Mouse (Mus musculus): ENCODE results near the gene Zc3h15. TPM values are rescaled to one million over a fixed set of nuclear protein-coding genes. Genes with fewer than 3 reads are reported as not detected.

The Zc3h15 gene
- total RNA-seq, 2 experiments from 2014 or later: 143 to 148 TPM

DNA sequence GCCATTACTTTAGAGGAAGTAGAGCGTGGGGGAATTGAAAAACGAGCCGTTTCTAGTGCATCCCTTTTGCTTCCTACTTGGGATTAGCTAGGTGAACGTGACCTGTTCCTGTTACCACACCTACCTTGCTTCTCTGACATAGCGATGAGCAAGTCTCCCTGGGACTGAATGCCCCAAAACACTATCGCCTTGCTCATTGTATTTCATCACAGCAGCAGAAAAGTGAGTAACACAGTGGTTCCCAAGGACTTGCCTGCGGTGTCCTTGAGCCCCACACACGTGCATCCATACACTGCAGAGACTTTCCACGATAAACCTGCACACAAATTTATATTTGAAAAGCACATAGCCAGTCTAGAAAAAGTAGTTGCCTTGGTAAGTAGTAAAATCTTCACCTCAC is 30.7 kb downstream of the Zc3h15 start:
- Histone ChIP-seq H3K4me3 (no peak overlapping the region), H3K27ac (no peak overlapping the region)
- no peak for TF ChIP-seq CTCF (IDR thresholded peaks at IDR 0.05)
- intact Hi-C loops (cut with DNase I): no loop called here
- no peak for DNase-seq (ENCODE audit: extremely low spot score in 1 of 2, low spot score in 2 of 2)

DNA sequence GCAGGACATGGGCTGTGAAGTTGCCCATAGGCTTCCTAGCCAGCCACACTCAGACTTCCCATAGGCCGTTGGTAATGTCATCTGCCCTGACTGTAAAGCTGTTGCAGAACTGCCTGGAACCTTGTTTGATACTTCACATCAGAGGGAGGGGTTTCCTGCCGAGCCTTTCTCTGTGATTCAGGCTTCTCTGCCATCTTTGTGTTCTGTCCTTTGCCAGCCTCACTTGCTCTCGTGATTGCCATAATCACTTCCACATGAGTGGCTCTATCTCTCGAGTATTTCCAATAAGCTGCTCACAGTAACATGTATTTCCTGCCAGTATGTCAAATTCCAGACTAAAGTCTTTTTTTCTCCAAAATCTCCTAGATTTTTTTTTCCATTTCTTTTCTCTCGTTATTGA is 31.4 kb downstream of the Zc3h15 start:
- no peak for DNase-seq (ENCODE audit: extremely low spot score in 1 of 2, low spot score in 2 of 2)
- no peak for TF ChIP-seq CTCF (IDR thresholded peaks at IDR 0.05)
- Histone ChIP-seq H3K4me3 (no peak overlapping the region), H3K27ac (no peak overlapping the region)
- intact Hi-C loops (cut with DNase I): no loop called here

DNA sequence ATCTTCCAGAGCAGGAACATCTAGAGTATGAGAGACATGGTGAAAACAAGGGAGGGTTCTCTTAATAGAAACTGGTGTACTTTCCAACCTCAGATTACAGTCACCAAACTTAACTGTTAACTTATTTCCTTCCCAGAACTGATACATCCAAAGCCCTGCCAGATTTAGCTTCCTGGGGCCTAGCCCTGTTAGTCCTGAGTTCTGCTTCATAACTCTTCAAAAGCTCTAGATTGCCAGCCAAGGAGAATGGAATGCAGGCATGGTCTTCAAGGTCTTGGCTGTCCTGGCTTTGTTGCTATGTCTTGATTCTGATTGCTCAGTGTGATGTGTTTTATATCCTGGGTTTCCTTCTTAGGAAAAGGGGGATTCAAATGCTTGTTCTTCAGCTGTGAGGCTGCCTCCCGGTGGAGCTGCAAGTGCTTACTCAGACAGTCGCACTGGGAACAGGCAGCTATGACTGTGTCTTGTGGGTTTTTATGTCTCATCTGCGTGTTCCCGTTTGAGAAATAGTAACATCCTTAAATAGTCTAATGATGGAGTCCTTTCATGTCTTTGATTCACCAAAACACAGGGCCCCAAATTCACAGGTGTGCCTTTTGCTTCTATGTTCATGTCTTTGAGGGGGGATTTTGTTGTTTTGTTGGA is 32.1 kb downstream of the Zc3h15 start:
- intact Hi-C loops (cut with DNase I): no loop called here
- no peak for TF ChIP-seq CTCF (IDR thresholded peaks at IDR 0.05)
- no peak for DNase-seq (ENCODE audit: extremely low spot score in 1 of 2, low spot score in 2 of 2)

DNA sequence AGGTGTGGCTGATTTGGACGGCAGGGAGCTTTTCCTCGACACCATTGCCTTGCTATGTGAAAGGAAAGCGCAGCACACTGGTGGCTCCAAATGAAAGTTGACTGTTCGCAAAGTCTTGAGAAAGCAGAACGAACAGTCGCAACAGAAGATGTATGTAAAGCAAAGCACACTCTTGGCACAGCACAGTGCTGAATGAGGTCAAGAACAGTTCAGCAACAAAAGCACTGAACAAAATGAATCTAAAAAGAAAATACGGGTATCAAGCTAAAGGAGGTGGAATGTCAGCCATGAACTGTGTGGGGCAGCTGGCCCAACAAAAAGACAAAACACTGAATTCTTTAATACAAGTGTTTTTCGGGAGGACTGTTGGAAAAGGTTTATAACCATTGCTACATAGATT is 37.1 kb downstream of the Zc3h15 start:
- TF ChIP-seq CTCF (IDR thresholded peaks at IDR 0.05): no peak
- no peak overlapping the region for H3K4me3 ChIP-seq
- H3K27ac ChIP-seq: no peak overlapping the region
- intact Hi-C loops (cut with DNase I): no loop called here
- DNase-seq (ENCODE audit: extremely low spot score in 1 of 2, low spot score in 2 of 2): no peak

More for the DNA sequence above, 32.1 kb downstream of the Zc3h15 start:
- Histone ChIP-seq H3K4me3 (no peak overlapping the region), H3K27ac (no peak overlapping the region)

DNA sequence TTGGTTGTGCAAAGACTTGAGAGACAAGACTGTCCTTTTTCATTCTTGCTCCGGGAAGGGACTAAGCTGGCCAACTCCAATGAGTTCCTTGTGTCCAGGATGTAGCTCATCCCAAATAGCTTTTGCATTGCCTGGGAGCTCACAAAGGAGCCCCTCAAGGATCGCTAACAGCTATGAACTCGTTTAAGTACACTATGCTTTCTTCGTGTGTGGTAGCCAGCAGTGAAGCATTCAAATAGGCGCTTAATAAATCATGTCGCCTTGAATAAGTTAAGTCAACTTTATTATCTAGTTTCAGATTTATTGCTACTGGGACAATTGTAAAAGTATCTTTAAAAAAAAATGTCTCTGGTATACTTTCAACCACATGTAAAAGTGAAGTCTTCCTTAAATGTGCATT is 37.5 kb downstream of the Zc3h15 start:
- intact Hi-C loops (cut with DNase I): no loop called here
- no peak for TF ChIP-seq CTCF (IDR thresholded peaks at IDR 0.05)

DNA sequence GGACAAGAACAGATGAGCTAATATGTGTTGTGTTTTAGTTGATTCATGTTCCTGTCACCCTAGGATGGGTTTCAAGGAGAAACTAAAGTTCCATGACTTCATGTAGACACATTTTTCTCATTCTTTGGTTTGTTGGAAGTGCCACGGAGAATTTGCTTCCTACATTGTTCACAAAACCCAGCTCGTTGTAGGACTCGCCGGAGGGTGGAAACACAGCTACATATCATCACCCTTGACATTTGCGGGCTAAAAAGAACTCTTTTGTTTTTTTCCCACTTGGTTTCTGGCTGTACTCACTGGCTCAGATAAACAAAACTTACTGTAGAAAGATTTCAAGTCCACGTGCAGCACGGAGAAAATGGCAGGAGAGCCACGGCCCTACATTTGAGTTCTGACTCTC is 38.0 kb downstream of the Zc3h15 start:
- Histone ChIP-seq H3K4me3 (no peak overlapping the region), H3K27ac (no peak overlapping the region)
- no peak for TF ChIP-seq CTCF (IDR thresholded peaks at IDR 0.05)
- intact Hi-C loops (cut with DNase I): no loop called here
- DNase-seq (ENCODE audit: extremely low spot score in 1 of 2, low spot score in 2 of 2): no peak

More for the DNA sequence above, 37.5 kb downstream of the Zc3h15 start:
- no peak overlapping the region for H3K4me3 ChIP-seq
- DNase-seq (ENCODE audit: extremely low spot score in 1 of 2, low spot score in 2 of 2): no peak
- no peak overlapping the region for H3K27ac ChIP-seq

DNA sequence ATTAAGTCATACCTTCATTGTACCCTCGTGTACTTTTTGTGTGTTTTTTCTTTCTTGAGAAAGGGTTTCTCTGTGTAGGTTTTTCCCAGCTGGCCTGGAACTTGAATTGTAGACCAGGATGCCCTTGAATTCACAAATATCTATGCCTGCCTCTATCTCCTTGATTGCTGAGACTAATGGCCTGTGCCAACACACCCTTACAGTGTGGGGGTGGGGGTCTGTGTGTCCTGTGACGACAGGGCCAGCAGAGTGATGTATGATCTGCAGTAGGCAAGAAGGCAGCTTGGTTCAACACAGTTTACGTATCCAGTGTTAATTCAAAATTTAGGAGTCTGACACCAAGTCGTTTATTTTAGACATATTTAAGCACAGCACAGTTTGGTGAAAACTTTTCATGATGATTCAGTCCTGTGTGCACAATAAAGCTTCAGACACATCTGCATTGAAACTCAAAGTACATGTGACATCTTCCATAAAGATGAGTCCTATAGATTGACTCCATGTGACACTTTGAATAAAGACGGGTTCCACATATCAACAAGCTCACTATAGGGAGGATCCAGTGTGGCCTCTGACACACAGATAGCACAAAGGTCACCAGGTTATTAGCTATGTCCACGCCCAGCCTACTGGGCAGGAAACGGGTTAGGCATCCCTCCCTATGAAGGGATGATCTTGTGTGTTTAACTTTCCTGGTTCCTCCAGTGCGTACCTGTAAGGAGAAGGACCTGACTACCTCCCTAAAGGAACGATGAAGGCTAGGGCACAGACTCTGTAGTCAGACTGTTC is 39.7 kb downstream of the Zc3h15 start:
- no peak overlapping the region for H3K27ac ChIP-seq
- DNase-seq (ENCODE audit: extremely low spot score in 1 of 2, low spot score in 2 of 2): no peak
- no peak for TF ChIP-seq CTCF (IDR thresholded peaks at IDR 0.05)
- no peak overlapping the region for H3K4me3 ChIP-seq
- intact Hi-C loops (cut with DNase I): no loop called here

DNA sequence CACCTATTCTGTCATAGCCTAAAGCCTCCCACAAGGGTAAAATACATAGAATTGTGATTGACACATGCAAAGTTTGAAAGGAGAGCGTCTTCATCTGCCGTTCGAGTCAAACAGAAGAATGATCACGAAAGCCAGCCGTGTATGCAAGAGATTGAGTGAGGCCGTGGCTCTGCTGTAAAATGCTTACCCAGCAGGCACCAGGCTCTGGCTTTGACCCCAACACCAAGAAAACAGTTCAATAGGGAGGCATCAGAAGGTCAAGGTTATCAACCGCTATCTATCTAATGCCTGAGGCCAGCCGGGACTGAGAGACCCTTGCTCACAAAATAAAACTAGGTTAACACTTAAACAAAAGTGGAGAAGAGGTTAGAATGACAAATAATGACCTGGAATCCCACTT is 40.5 kb downstream of the Zc3h15 start:
- DNase-seq (ENCODE audit: extremely low spot score in 1 of 2, low spot score in 2 of 2): no peak
- intact Hi-C loops (cut with DNase I): no loop called here
- Histone ChIP-seq H3K4me3 (no peak overlapping the region), H3K27ac (no peak overlapping the region)
- TF ChIP-seq CTCF (IDR thresholded peaks at IDR 0.05): no peak

DNA sequence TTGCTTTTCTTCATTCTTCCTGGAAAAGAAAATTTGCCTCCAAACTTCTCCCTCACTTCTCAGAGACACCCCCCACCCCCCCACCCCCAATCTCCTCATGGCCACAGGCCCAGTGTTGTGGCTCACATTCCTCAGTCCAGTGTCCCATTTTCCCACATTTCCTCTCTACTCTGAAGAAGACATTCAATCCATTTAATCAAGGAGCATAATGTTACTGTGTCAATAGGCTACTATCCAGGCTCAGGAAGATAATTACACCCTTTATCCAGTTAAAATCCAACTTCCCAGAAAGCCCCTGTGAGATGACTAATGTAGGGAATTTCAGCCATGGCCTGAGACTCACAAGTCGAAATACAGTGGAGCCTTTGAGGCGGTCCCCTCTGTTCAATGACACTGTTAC is 46.1 kb downstream of the Zc3h15 start:
- intact Hi-C loops (cut with DNase I): no loop called here
- no peak for TF ChIP-seq CTCF (IDR thresholded peaks at IDR 0.05)
- Histone ChIP-seq H3K27ac (no peak overlapping the region), H3K4me3 (no peak overlapping the region)
- DNase-seq (ENCODE audit: extremely low spot score in 1 of 2, low spot score in 2 of 2): no peak

DNA sequence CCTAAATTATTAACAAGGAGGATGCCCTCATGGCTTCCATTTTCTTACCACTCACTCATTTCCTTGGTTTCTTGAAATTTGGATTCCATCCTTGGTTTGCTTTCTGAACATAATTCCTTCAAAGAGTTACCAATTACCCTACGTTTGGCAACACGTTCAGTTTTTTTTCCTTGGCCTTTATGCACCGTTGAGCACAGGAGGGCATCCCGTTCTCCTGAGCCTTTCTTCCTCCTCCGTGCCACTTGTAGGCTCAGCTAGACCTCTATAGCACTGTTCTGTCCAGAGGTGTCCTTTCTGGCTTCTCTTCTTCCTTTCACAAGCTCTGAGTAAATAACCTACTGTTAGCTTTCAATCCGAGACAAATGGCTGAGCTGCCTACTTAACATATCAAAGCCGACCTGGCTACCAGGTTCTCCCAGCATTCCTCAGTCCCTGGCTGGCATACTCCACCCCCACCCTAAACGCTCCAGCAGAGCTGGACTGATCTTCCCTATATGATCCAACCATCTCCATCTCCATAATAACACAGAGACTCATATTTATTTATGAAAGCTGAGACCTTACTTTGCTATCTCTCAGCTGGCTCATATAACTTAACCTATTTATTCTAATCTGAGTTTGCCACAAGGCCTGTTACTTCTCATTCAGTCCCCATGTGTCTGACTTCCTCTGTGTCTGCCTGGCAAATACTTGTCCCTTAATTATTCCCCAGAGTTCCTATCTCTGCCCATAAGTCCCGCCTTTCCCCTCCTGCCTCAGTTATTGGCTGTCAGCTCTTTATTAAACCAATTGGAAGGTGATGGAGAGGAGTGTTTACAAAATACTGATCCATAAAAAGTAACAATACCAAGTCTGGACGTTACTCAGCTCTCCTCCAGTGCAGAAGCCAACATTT is 48.7 kb downstream of the Zc3h15 start:
- no peak for DNase-seq (ENCODE audit: extremely low spot score in 1 of 2, low spot score in 2 of 2)
- intact Hi-C loops (cut with DNase I): no loop called here
- no peak for TF ChIP-seq CTCF (IDR thresholded peaks at IDR 0.05)
- Histone ChIP-seq H3K4me3 (no peak overlapping the region), H3K27ac (no peak overlapping the region)

DNA sequence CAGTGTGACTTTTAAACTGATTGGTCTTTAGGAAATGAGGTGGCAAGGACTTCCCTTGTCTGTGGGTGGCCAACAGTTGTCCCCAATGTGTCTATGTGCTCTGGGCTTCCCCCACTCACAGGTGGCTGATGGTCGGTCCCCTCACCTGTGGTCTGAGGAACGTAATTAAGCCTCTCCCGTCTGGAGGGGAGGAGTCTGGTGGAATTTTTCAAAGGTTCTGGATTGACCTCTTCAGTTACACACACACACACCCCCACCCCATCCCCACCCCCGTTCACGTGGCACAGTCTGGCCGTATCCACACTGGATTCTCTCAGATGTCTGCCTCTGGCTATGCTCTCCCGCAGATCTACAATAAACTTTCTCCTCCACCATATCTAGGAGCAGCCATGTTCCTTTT is 49.8 kb downstream of the Zc3h15 start:
- Histone ChIP-seq H3K27ac (no peak overlapping the region), H3K4me3 (no peak overlapping the region)
- intact Hi-C loops (cut with DNase I): no loop called here
- no peak for TF ChIP-seq CTCF (IDR thresholded peaks at IDR 0.05)
- no peak for DNase-seq (ENCODE audit: extremely low spot score in 1 of 2, low spot score in 2 of 2)
